Mouse (Mus musculus) embryo, embryonic 11.5 days (tissue): Measurements from ENCODE around the gene Moap1.

ENCODE experiments used
- DNase-seq: peaks from one replicate; pipeline ENCODE4 v3.0.0-alpha.2; 2012; ENCODE audit warnings: low read depth, low spot score

Gene Moap1

GRCm38 (mm10) chr12:102743589-102744574 is at the start of gene Moap1, which contains the start of gene Tmem251:
Gene Moap1, minus strand, starts transcription at chr12:102743661.
Gene Tmem251, plus strand, starts transcription at chr12:102743762.
- peak; percentile 81 for DNase-seq

- DNase-seq = no peak
These were observed 44.5 kb upstream of the Moap1 start for GRCm38 (mm10) chr12:102787927-102788326.

- DNase-seq = no peak
These were observed 42.1 kb upstream of the Moap1 start for GRCm38 (mm10) chr12:102785593-102785985.

- no peak for DNase-seq
These were observed 41.6 kb upstream of the Moap1 start for GRCm38 (mm10) chr12:102784899-102785592.

GRCm38 (mm10) chr12:102782841-102783240 is 39.4 kb upstream of the Moap1 start:
- DNase-seq = no peak

- no peak for DNase-seq
These were observed 36.0 kb upstream of the Moap1 start for GRCm38 (mm10) chr12:102779452-102779851.

- no peak for DNase-seq
These were observed 34.7 kb upstream of the Moap1 start for GRCm38 (mm10) chr12:102778151-102778550.

- DNase-seq = no peak
These were observed 32.6 kb upstream of the Moap1 start for GRCm38 (mm10) chr12:102776035-102776434.

GRCm38 (mm10) chr12:102772676-102773075 is 29.2 kb upstream of the Moap1 start:
- DNase-seq = no peak

GRCm38 (mm10) chr12:102771601-102772000 is 28.1 kb upstream of the Moap1 start:
- no peak for DNase-seq

GRCm38 (mm10) chr12:102769000-102769399 is 25.5 kb upstream of the Moap1 start:
- no peak for DNase-seq

- no peak for DNase-seq
These were observed 20.2 kb upstream of the Moap1 start for GRCm38 (mm10) chr12:102763696-102764095.

- DNase-seq = no peak
These were observed 18.2 kb upstream of the Moap1 start for GRCm38 (mm10) chr12:102761668-102762067.

GRCm38 (mm10) chr12:102758936-102759335 is 15.5 kb upstream of the Moap1 start:
- DNase-seq = no peak

GRCm38 (mm10) chr12:102758403-102758756 is 14.9 kb upstream of the Moap1 start, which contains the start of gene Gm20604:
Gene Gm20604, minus strand, starts transcription at chr12:102758672.
- DNase-seq = no peak

- peak; percentile 94 for DNase-seq
These were observed 14.4 kb upstream of the Moap1 start, which contains the start of the genes Gm28051, Gon7 and Ubr7 for GRCm38 (mm10) chr12:102757689-102758402. Gene Gm28051, minus strand, starts transcription at chr12:102757765. Gene Gon7, minus strand, starts transcription at chr12:102757803. Gene Ubr7, plus strand, starts transcription at chr12:102757967.

- no peak for DNase-seq
These were observed 13.7 kb upstream of the Moap1 start for GRCm38 (mm10) chr12:102757055-102757688.

GRCm38 (mm10) chr12:102756304-102756703 is 12.8 kb upstream of the Moap1 start:
- DNase-seq = no peak

GRCm38 (mm10) chr12:102748256-102748655 is 4.8 kb upstream of the Moap1 start:
- no peak for DNase-seq

GRCm38 (mm10) chr12:102744839-102745238 is 1.4 kb upstream of the Moap1 start:
- no peak for DNase-seq

- DNase-seq = no peak
These were observed 349 bp downstream of the Moap1 start for GRCm38 (mm10) chr12:102743036-102743588.
